Mouse (Mus musculus) left cerebral cortex, postnatal 4 days (tissue): Measurements from ENCODE around the gene Ptpn1. TPM values are rescaled to one million over a fixed set of nuclear protein-coding genes. Genes with fewer than 3 reads are reported as not detected.

Source experiments
- DNase-seq: peaks from one replicate; pipeline ENCODE4 v3.0.0-alpha.2; 2022
- intact Hi-C: fragments of 180-260 bp; cut with DNase I; formaldehyde crosslinking; loops from one replicate; pipeline ENCODE4 v1.15.1; 2025
- total RNA-seq, 2 experiments: library from RNA; stranded (reverse); gene quantifications; 2 replicates each; pipeline ENCODE4 v1.2.3; 2021

Ptpn1 gene
- total RNA-seq, 2 experiments from 2014 or later, result 66.8 to 68.7 TPM

DNA sequence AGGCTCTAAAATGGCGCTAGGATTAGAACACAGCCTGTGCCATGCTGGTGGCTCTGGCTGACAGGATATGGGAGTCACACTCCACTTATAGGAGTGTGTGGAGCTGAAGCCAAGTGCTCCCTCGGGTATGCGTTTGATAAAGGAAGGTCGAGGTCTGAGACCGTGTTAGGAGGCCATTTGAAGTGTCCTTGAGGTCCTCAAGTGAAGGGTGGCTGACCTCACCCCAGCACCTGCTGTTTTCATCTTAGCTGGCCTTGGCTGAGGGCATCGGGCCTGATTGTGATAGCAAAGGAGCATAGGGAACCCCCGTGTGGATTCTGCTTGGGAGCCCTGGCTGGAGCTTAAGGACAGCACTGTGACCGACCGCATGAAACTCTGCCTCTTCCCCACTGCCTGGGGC, 32.5 kb downstream of the Ptpn1 start:
- intact Hi-C loops, result loop anchor here (10.0 kb wide), 1 partner anchor 220 kb away; no protein-coding TSS in a partner anchor
- DNase-seq, result no peak

DNA sequence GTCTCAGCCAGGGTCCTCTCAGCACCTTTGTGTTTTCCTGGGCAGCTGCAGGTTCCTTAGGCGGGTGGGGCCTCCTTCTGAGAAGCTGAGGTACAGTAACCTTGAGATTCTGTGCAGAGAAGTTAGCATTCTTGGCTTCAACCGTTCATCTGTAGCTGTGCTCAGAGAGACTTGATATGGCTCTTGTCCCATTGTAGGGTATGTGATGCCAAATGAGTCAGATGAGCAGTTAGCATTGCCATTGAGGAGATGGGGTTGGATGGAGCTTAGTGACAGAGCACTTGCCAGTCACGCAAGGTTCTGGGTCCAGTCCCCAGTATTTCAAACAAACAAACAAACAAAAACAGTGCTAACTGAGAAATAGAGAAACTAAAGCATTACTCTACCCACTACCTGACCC, 34.1 kb downstream of the Ptpn1 start:
- DNase-seq, result no peak
- intact Hi-C loops, result loop anchor here (10.0 kb wide), 1 partner anchor 219 kb away; no protein-coding TSS in a partner anchor

DNA sequence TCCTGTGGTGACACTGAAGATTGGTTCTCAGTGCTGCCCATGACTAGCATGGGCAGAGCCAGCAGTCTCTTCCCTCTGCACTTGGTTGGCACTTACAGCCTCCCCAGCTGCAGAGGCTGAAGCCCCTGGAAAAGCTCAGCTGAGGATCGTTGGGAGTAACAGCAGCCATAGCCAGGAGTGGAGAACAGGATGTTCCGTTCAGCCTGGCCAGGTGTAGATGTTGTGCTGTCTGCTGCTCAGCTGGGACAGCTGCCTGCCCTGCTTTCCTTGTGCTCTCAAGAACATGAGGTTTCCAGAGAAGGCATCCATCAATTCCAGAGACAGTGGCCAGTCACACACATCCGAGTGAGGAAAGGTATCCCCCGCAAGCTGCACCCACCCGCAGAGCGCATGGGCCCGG, 36.6 kb downstream of the Ptpn1 start:
- intact Hi-C loops, result loop anchor here (10.0 kb wide), 1 partner anchor 216 kb away; no protein-coding TSS in a partner anchor
- DNase-seq, result no peak

DNA sequence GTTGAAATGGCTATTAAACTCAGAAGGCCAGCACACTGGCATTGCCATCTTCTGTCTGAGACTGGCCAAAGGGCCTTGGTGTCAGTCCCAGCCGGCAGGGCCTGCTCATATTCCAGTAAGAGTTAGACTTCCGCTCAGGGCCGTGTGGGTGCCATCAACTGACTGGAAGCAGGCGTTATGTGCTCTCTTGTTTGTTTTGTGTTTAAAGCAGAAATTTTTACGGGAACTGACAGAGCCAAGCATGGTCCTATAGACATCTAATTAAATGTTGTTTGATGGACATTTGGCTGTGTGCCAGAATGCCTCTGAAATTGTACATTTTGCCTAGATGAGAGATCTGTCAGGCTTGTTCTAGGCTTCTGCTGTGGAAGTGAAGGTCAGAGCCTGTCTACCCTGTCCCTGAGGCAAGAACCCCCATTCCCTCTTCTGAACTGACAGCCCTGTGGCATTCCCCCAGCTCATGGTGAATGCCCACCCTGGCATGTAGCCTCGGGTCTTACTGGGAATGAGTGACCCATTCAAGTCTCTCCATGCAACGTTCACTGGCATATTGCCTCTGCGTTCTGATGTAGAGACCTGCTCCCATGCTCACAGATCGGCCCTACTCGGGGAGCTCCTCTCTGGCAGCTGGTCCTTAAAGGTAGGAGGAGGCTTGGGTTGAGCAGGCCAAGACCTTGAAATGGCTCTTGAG, 38.1 kb downstream of the Ptpn1 start:
- peak; percentile 66 for DNase-seq
- intact Hi-C loops, result loop anchor here (10.0 kb wide), 1 partner anchor 215 kb away; no protein-coding TSS in a partner anchor

DNA sequence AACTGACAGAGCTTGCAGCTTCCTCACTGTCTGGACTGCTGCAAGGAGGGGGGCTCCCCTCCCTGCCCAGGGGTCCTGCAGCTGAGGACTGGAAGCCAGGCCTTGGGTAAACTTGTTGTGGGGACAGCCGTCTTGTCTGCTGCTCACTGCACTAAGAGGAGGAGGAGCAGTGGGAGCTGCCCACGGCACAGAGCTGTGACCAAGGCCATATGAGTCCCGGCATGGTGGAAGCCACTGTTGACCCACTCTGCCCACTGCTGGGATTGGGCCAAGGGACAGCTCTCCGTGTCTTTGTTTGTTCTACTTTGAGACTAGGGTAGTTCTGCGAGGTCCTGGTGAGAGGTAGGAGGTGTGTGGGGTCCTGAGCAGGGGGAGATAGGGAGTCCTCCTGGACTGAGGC, 40.3 kb downstream of the Ptpn1 start:
- intact Hi-C loops, result no loop called here

DNA sequence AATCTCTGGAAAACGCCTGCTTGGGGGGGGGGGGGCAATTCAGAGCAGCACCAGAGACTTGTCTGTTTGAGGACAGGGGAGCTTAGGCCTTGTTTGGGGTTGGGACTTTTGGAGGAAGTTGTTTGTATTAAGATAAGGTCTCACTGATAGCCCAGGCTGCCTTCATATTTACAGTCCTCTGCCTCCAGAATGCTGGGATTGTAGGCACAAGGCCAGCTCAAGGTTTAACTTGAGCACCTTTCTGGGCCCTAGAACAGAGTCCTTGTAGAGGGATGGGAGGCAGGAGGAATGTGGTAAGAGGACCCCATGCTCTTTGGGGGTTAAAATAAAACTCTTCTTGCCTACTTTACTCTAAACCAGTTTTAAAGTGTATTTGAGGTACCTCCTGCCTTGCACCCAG, 41.0 kb downstream of the Ptpn1 start:
- intact Hi-C loops, result no loop called here
- no peak for DNase-seq

More for the DNA sequence above, 40.3 kb downstream of the Ptpn1 start:
- no peak for DNase-seq

DNA sequence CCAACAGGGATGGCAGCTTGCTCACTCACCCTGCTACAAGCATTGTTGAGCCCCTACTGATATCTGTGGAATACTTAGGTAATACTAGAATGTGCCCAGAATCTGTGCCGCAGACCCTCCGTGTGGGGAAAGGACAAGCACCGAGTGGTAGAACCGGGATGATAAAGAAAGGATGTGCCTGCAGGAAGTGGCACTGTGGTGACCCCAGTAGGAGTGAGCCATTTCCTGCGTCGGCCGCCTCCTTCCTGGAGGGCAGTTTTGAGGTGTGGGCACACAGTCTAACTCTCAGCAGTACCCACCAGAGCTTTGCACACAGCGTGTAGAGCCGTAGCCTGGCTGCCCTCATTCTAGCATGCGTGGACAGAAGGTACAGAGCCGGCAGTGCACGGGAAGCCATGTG, 43.9 kb downstream of the Ptpn1 start:
- intact Hi-C loops, result no loop called here
- DNase-seq, result no peak

DNA sequence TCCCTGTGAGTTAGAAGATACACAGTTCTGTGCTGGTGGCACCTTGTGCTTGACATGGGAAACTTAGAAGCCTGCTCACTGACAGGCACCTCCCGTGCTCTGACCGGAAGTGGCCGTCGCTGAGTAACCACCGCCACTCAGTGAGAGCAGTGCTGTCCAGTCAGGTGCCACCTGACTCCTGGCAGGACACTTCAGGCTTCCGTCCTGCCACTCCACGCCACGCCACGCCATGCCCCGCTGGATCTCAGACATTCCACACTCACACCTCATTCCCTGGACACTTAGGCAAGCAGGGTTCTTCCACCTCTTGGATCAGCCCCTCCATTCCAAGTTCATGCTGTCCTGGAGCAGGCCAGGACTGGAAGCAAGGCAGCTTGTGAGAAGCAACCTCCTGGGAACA, 46.4 kb downstream of the Ptpn1 start:
- intact Hi-C loops, result no loop called here
- no peak for DNase-seq

DNA sequence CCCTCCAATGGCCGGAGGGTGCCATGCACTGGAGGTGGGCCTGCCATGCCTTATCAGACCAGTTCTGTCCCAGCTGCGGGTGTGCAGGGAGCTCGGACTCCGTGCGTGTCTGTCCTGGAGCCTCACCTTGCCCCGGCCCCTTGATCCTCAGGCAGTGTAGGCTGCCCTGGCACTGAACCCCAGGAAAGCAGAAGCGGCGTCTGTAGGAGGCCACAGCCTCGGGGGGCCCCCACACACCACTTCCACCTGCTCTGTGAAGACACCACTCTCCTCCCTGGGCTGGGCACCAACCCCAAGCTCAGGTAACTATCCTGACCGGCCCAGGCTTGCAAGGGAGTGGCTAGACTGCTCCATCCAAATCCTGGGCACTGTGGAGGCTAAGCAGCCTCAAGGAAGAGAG, 48.5 kb downstream of the Ptpn1 start:
- intact Hi-C loops, result no loop called here

DNA sequence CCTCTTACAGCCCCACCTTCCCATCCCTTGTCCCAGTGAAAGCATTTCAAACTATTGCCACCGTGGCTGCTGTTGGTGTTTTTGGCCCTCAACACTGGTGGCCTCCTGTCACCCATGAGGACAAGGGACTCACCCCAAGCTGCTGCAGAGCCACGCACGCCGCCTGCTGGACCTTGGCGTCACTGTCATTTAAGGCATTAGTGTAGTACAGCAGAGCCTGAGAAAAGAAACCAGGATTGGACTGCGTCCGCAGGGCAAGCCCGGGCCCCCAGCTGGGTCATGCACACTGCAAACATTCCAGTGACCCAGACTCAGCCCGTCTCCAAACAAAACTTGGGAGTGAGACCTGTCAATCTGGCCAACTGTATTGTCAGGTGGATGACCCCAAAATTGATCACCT, 50.8 kb downstream of the Ptpn1 start:
- intact Hi-C loops, result no loop called here
- DNase-seq, result peak; percentile 41

More for the DNA sequence above, 48.5 kb downstream of the Ptpn1 start:
- DNase-seq, result no peak

DNA sequence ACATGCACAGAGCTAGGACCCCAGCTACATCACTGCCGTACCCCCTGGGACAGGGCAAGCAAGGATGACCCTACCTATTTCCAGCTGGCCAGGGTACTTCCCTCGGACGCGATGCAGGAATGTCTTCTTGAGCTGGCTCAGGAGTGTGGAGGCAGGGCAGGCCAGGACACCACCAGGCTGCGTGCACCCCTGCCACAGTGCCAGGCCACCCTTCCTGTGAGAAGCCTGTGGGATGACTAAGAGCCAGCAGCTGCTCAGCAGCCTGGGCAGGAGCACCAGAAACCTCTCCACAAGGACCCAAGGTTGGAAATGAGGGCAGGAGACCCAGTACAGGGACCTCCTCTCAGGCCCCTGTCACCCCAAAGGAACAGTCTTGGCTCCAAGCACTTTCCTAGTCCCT, 52.5 kb downstream of the Ptpn1 start:
- no peak for DNase-seq
- intact Hi-C loops, result no loop called here

DNA sequence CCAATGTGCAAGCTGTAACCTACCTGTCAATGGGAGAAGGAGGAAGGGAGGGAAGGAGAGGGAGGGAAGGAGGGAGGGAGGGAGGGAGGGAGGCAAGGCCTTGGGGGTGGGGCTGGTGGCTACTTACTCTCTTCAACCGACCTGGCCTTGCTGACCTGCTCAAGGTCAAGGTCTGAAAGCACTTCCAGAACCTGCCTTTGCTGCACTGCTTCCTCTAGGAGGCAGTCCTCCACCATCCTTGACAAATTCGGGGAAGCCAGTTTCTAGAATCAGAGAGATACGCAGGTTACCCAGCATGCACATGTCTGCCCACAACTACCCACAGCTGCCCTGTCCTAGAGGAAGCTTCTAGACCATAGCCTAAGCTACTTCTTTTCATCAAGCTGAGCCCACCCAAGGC, 53.1 kb downstream of the Ptpn1 start:
- no peak for DNase-seq
- intact Hi-C loops, result no loop called here

DNA sequence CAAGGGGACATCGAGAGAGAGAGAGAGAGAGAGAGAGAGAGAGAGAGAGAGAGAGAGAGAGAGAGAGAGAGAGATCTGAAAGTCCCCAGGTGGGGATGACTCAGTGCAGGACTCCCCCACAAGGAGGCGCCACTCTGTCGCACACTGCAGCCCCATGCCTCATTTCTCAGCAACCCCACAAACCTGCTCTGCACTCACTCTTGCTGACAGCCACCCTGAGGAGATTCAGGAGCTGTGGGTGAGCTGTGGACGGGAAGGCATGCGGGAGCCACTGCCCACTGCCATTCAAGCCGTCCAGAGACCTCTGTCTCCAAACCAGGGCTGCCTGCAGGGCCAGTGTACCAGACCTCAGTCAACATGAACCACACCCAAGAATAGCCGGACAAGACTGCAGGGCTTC, 54.9 kb downstream of the Ptpn1 start:
- intact Hi-C loops, result no loop called here
- DNase-seq, result peak; percentile 41

DNA sequence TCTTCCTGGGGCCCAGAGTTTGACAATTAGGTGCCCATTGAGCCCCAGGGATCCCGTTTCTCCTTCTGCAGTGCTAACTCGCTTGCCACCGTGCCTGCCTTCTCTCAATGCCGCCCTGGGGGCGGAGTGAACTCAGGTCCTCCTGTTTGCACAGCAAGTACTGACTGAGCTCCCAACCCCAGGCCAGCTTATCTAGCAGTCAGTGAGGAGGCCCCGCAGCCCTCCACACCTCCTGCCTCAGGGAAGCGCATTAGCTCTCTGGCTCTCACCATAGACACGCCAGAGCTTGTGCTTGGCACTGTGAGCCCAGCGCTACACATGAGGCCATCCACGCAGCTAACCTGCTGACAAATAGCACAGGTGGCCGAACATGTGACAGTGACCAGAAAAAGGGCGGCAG, 55.8 kb downstream of the Ptpn1 start:
- intact Hi-C loops, result no loop called here
- no peak for DNase-seq

DNA sequence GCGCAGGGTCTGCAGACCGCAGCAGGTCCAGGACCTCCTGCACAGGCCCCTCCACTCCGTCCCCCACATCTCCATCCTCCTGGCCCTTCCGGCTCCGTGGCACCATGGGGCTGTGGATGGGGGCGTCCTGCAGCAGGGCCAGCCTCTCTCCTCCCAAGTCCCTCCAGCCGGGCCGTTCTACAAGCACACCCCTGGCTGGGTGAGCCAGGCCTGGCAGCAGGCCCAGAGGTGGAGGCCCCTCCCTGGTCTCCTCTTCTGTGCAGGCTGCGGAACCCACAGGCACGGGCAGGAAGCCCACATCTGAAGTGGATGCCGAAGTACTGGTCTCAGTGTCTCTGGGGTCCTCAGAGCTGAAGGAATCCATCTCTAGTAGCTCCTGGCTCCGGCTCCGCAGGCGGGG, 57.5 kb downstream of the Ptpn1 start:
- intact Hi-C loops, result no loop called here

DNA sequence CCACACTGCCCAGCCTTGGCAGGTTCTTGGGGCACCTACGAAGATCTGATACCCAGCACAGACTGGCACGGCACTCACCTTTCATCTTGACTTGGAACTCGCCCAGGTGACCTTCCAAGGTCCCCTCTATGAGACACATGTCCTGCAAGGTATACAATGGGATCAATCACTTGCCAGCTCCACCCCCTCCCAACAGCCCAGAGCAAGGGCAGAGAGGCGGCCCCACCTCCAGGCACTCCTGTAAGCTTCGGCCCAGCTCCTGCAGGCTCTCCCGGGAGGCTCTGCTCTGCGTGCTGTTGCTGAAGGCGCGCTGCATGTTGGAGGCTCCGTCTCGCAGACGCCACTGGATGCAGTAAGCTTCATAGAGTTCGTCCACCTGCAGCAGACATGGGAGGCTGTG, 61.4 kb downstream of the Ptpn1 start:
- intact Hi-C loops, result loop anchor here (10.0 kb wide), 1 partner anchor 308 kb away; the partner anchor contains the start of genes Cebpb and Tmem189
- no peak for DNase-seq

More for the DNA sequence above, 57.5 kb downstream of the Ptpn1 start:
- DNase-seq, result peak; percentile 82

DNA sequence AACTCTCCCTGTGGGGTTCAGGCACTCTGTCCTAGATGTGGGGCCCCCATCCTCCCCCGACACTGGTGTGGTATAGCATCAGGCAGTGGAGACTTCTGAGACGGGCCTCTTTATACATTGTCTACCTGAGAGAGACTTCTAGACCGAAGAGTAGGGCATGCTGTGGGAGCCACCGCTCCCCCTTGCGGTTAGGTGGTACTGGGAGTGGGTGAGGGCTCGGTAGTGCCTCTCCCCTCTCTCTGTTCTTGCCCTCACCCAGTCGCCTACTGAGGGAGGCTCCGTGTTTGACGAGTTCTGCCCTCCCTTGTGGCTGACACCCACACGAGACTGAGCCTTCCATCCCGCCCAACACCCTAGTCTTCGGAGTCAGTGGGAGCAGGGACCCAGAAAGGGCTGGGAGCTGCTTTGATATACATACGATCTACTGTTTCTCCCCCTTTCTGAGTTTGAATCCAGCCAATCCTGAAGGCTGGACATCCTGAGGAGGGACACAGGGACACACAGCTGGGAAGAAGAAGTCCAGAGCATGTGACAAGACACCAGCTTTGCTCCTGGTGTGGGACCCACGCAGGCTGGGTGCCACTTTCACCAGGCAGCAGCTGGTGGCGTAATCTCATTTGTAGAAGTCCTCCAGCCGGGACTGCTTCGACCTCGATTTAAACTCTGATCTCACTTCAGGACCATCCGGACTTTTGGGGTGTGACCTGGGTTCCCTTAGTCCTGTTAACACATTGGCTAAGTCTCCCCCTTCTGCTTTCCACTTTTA, 64.2 kb downstream of the Ptpn1 start:
- no peak for DNase-seq
- intact Hi-C loops, result loop anchor here (10.0 kb wide), 1 partner anchor 311 kb away; the partner anchor contains the start of genes Cebpb and Tmem189

DNA sequence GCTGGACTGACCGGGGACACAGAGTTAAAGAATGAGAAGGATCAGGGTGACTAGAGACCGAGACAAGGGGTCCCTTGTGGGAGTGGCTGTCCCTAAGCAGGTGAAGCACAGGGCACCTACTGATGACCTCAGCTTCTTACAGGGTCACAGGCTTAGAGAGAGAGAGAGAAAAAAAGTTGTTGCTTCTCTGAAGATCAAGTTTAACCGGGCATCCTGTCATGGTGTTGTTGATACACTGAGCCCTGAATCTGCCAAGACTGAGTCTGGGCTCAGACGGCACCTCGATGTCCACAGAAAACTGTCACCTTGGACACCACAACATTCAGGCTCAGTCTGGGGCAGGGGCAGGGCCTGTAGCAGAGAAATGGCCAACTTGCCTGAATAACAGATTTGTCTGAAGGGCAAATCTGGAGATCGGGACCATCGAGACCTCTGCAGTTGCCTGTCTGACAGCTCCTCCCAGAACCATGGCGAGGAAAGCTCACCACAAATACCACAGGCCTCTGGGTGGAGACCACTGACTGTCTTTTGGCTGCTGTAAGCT, 64.9 kb downstream of the Ptpn1 start:
- intact Hi-C loops, result loop anchor here (10.0 kb wide), 1 partner anchor 312 kb away; the partner anchor contains the start of genes Cebpb and Tmem189
- no peak for DNase-seq

DNA sequence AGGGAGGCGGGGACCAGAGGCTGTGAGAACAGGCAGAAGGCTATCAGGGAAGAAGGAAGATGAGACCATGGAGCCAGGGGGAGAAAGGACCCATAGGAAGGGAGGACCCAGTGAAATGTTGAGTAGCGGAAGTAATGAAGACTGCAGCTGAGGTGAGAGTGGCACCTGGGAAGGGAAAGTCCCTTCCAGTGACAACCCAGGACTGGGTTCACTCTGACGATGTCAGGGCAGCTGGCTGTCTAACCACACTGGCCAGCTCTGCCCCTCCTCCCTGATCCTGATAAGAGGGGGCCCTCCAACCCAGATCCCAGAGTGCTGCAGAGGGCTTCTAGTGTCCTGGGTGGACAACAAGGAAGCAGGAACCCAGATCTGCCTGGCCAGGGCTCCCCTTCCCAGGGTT, 65.7 kb downstream of the Ptpn1 start:
- DNase-seq, result no peak
- intact Hi-C loops, result loop anchor here (10.0 kb wide), 1 partner anchor 313 kb away; the partner anchor contains the start of genes Cebpb and Tmem189

DNA sequence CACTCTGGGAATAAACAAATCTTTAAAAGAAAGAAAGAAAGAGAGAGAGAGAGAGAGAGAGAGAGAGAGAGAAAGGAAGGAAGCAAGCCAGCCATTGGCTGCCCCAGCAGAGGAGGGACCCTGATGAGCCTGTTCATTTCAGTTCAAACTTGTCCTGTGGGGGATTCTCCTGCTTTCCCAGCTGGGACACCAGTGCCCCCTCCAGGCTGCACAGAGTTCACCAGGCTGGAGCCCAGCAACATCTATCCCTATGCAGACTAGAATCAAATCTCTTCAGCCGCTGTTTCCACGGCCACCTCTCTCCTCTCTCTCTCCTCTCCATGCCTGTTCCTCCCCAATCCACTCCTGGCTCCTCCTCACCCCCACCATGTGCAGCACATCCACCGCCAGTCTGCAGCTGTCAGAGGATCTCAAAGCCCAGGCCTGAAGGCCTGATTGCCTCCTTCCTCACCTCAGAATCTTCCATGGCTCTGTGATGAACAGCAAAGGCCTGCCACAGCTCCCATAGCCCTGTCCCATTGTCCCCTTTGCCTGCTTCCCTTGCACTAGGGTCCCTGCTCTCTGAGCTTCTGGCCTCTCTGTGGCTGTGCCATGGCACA, 67.4 kb downstream of the Ptpn1 start:
- no peak for DNase-seq
- intact Hi-C loops, result loop anchor here (10.0 kb wide), 1 partner anchor 314 kb away; the partner anchor contains the start of genes Cebpb and Tmem189

DNA sequence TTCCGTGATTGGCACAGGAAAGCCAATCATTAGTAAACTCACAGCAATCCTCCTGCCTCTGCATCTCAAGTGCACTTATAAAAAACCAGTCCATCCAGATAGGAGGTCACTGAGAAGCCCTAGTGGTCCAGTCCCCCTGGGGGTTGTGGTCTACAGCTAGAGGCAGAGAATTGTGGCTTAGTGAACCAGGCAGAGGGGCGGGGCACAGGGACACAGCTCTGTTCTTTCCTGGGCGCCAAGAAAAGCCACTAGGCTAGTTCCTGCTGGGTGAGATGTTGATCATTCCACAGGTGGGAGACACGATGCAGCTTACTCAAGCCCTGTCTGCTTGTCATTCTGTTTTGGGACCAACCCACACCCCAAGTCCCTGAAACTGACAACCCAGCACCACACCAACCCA, 70.3 kb downstream of the Ptpn1 start:
- intact Hi-C loops, result no loop called here
- no peak for DNase-seq
